Mouse (Mus musculus): Measurements from ENCODE around the gene Rph3a. TPM values are rescaled to one million over a fixed set of nuclear protein-coding genes. Genes with fewer than 3 reads are reported as not detected.

The Rph3a gene
- polyA plus RNA-seq, 1 experiment from 2014 or later = not detected

- ATAC-seq (ENCODE audit: insufficient number of reproducible peaks, low FRiP score, low TSS enrichment, low read depth) = no peak
- no peak overlapping the region for H3K4me2 ChIP-seq (ENCODE audit: low read depth, severe bottlenecking)
- 66% methylated on average over 4 of the region's 4 CpGs for WGBS
These were observed 40.2 kb downstream of the Rph3a start for GRCm38 (mm10) chr5:120969703-120970102.

GRCm38 (mm10) chr5:120968799-120969198 is 41.1 kb downstream of the Rph3a start:
- DNase-seq (ENCODE audit: low spot score) = no peak
- H3K9me3 ChIP-seq (ENCODE audit: control insufficient read depth, low read length) = no peaks in the 10 kb centered on the region
- no peaks in the 10 kb centered on the region for H3K4me1 ChIP-seq (ENCODE audit: control insufficient read depth, insufficient read depth, low read length)
- H3K27me3 ChIP-seq (ENCODE audit: control insufficient read depth, insufficient read depth, low read length) = no peaks in the 10 kb centered on the region
- H3K27ac ChIP-seq (replicated peaks; ENCODE audit: low read depth, low read length) = no peak overlapping the region
- no peaks in the 10 kb centered on the region for H3K36me3 ChIP-seq (ENCODE audit: control insufficient read depth, insufficient read depth, low read length)
- no peak overlapping the region for H3K9ac ChIP-seq (ENCODE audit: low read length)
- ATAC-seq (ENCODE audit: insufficient number of reproducible peaks, low FRiP score, low TSS enrichment, low read depth) = no peak
- H3K4me2 ChIP-seq (ENCODE audit: low read depth, severe bottlenecking) = no peak overlapping the region
- H3K4me3 ChIP-seq (ENCODE audit: low read depth, low read length) = no peak overlapping the region
- 86% methylated on average over 8 of the region's 8 CpGs for WGBS

More at GRCm38 (mm10) chr5:120969703-120970102, 40.2 kb downstream of the Rph3a start:
- no peaks in the 10 kb centered on the region for H3K36me3 ChIP-seq (ENCODE audit: control insufficient read depth, insufficient read depth, low read length)
- no peak overlapping the region for H3K9ac ChIP-seq (ENCODE audit: low read length)
- no peaks in the 10 kb centered on the region for H3K9me3 ChIP-seq (ENCODE audit: control insufficient read depth, low read length)
- H3K4me3 ChIP-seq (ENCODE audit: low read depth, low read length) = no peak overlapping the region
- H3K27me3 ChIP-seq (ENCODE audit: control insufficient read depth, insufficient read depth, low read length) = no peaks in the 10 kb centered on the region
- no peak for DNase-seq (ENCODE audit: low spot score)
- no peaks in the 10 kb centered on the region for H3K4me1 ChIP-seq (ENCODE audit: control insufficient read depth, insufficient read depth, low read length)
- H3K27ac ChIP-seq (replicated peaks; ENCODE audit: low read depth, low read length) = no peak overlapping the region

- Histone ChIP-seq H3K4me1 (ENCODE audit: control insufficient read depth, insufficient read depth, low read length) (no peaks in the 10 kb centered on the region), H3K9ac (ENCODE audit: low read length) (no peak overlapping the region), H3K9me3 (ENCODE audit: control insufficient read depth, low read length) (no peaks in the 10 kb centered on the region), H3K27ac (replicated peaks; ENCODE audit: low read depth, low read length) (no peak overlapping the region), H3K4me3 (ENCODE audit: low read depth, low read length) (no peak overlapping the region), H3K36me3 (ENCODE audit: control insufficient read depth, insufficient read depth, low read length) (no peaks in the 10 kb centered on the region), H3K4me2 (ENCODE audit: low read depth, severe bottlenecking) (no peak overlapping the region), H3K27me3 (ENCODE audit: control insufficient read depth, insufficient read depth, low read length) (no peaks in the 10 kb centered on the region)
- 69% methylated on average over 4 of the region's 4 CpGs for WGBS
- no peak for DNase-seq (ENCODE audit: low spot score)
- no peak for ATAC-seq (ENCODE audit: insufficient number of reproducible peaks, low FRiP score, low TSS enrichment, low read depth)
These were observed 41.8 kb downstream of the Rph3a start for GRCm38 (mm10) chr5:120968134-120968532.

GRCm38 (mm10) chr5:120967355-120968133 is 42.3 kb downstream of the Rph3a start:
- Histone ChIP-seq H3K9me3 (ENCODE audit: control insufficient read depth, low read length) (no peaks in the 10 kb centered on the region), H3K4me1 (ENCODE audit: control insufficient read depth, insufficient read depth, low read length) (no peaks in the 10 kb centered on the region), H3K4me2 (ENCODE audit: low read depth, severe bottlenecking) (no peak overlapping the region), H3K9ac (ENCODE audit: low read length) (no peak overlapping the region), H3K27ac (replicated peaks; ENCODE audit: low read depth, low read length) (no peak overlapping the region), H3K4me3 (ENCODE audit: low read depth, low read length) (no peak overlapping the region), H3K27me3 (ENCODE audit: control insufficient read depth, insufficient read depth, low read length) (no peaks in the 10 kb centered on the region), H3K36me3 (ENCODE audit: control insufficient read depth, insufficient read depth, low read length) (no peaks in the 10 kb centered on the region)
- DNase-seq (ENCODE audit: low spot score) (no peak), ATAC-seq (ENCODE audit: insufficient number of reproducible peaks, low FRiP score, low TSS enrichment, low read depth) (no peak)
- 75% methylated on average over 13 of the region's 13 CpGs for WGBS

- DNase-seq (ENCODE audit: low spot score) (no peak), ATAC-seq (ENCODE audit: insufficient number of reproducible peaks, low FRiP score, low TSS enrichment, low read depth) (no peak)
- WGBS = 88% methylated on average over 8 of the region's 8 CpGs
- Histone ChIP-seq H3K9ac (ENCODE audit: low read length) (no peak overlapping the region), H3K27ac (replicated peaks; ENCODE audit: low read depth, low read length) (no peak overlapping the region), H3K36me3 (ENCODE audit: control insufficient read depth, insufficient read depth, low read length) (no peaks in the 10 kb centered on the region), H3K4me3 (ENCODE audit: low read depth, low read length) (no peak overlapping the region), H3K9me3 (ENCODE audit: control insufficient read depth, low read length) (no peaks in the 10 kb centered on the region), H3K27me3 (ENCODE audit: control insufficient read depth, insufficient read depth, low read length) (no peaks in the 10 kb centered on the region), H3K4me1 (ENCODE audit: control insufficient read depth, insufficient read depth, low read length) (no peaks in the 10 kb centered on the region), H3K4me2 (ENCODE audit: low read depth, severe bottlenecking) (no peak overlapping the region)
These were observed 43.0 kb downstream of the Rph3a start for GRCm38 (mm10) chr5:120966894-120967293.

- H3K27ac ChIP-seq (replicated peaks; ENCODE audit: low read depth, low read length) = no peak overlapping the region
- no peaks in the 10 kb centered on the region for H3K4me1 ChIP-seq (ENCODE audit: control insufficient read depth, insufficient read depth, low read length)
- H3K4me2 ChIP-seq (ENCODE audit: low read depth, severe bottlenecking) = no peak overlapping the region
- DNase-seq (ENCODE audit: low spot score) (no peak), ATAC-seq (ENCODE audit: insufficient number of reproducible peaks, low FRiP score, low TSS enrichment, low read depth) (no peak)
- no peaks in the 10 kb centered on the region for H3K9me3 ChIP-seq (ENCODE audit: control insufficient read depth, low read length)
- no peak overlapping the region for H3K9ac ChIP-seq (ENCODE audit: low read length)
- no peak overlapping the region for H3K4me3 ChIP-seq (ENCODE audit: low read depth, low read length)
- 70% methylated on average over 4 of the region's 4 CpGs for WGBS
- H3K27me3 ChIP-seq (ENCODE audit: control insufficient read depth, insufficient read depth, low read length) = no peaks in the 10 kb centered on the region
- no peaks in the 10 kb centered on the region for H3K36me3 ChIP-seq (ENCODE audit: control insufficient read depth, insufficient read depth, low read length)
These were observed 43.7 kb downstream of the Rph3a start for GRCm38 (mm10) chr5:120966156-120966555.

GRCm38 (mm10) chr5:120961004-120961403 is 48.9 kb downstream of the Rph3a start:
- Histone ChIP-seq H3K4me1 (ENCODE audit: control insufficient read depth, insufficient read depth, low read length) (no peaks in the 10 kb centered on the region), H3K27me3 (ENCODE audit: control insufficient read depth, insufficient read depth, low read length) (no peaks in the 10 kb centered on the region), H3K4me3 (ENCODE audit: low read depth, low read length) (no peak overlapping the region), H3K27ac (replicated peaks; ENCODE audit: low read depth, low read length) (no peak overlapping the region), H3K9me3 (ENCODE audit: control insufficient read depth, low read length) (no peaks in the 10 kb centered on the region), H3K36me3 (ENCODE audit: control insufficient read depth, insufficient read depth, low read length) (no peaks in the 10 kb centered on the region), H3K4me2 (ENCODE audit: low read depth, severe bottlenecking) (no peak overlapping the region), H3K9ac (ENCODE audit: low read length) (no peak overlapping the region)
- peak; percentile 68 for DNase-seq (ENCODE audit: low spot score)
- WGBS = 56% methylated on average over 4 of the region's 4 CpGs
- ATAC-seq (ENCODE audit: insufficient number of reproducible peaks, low FRiP score, low TSS enrichment, low read depth) = no peak

GRCm38 (mm10) chr5:120953974-120954373 is 55.9 kb downstream of the Rph3a start:
- 16% methylated on average over 5 of the region's 5 CpGs for WGBS
- peak; percentile 76 for DNase-seq (ENCODE audit: low spot score)

More at GRCm38 (mm10) chr5:120953974-120954373, 55.9 kb downstream of the Rph3a start:
- Histone ChIP-seq H3K4me2 (ENCODE audit: low read depth, severe bottlenecking) (no peak overlapping the region), H3K4me1 (ENCODE audit: control insufficient read depth, insufficient read depth, low read length) (no peaks in the 10 kb centered on the region), H3K36me3 (ENCODE audit: control insufficient read depth, insufficient read depth, low read length) (no peaks in the 10 kb centered on the region), H3K9ac (ENCODE audit: low read length) (no peak overlapping the region), H3K4me3 (ENCODE audit: low read depth, low read length) (no peak overlapping the region), H3K9me3 (ENCODE audit: control insufficient read depth, low read length) (no peaks in the 10 kb centered on the region), H3K27me3 (ENCODE audit: control insufficient read depth, insufficient read depth, low read length) (no peaks in the 10 kb centered on the region), H3K27ac (replicated peaks; ENCODE audit: low read depth, low read length) (no peak overlapping the region)
- no peak for ATAC-seq (ENCODE audit: insufficient number of reproducible peaks, low FRiP score, low TSS enrichment, low read depth)
